Mouse (Mus musculus) frontal cortex, postnatal 10 days (tissue): Measurements from ENCODE around the gene Gm13275.
A peak's percentile ranks its signal among the peaks of the same experiment; 100 is the strongest.
"Not testable (repeated sequence)": the region's sequence is repeated elsewhere in the genome, so short reads cannot be mapped to it uniquely, and the experiment has no call there.

Experiments
- DNase-seq, 2 experiments: peaks; one replicate each; pipeline ENCODE4 v3.0.0; 2022; ENCODE audit warnings: low spot score in 2 of 2, mixed read lengths in 1 of 2

The Gm13275 gene

DNA sequence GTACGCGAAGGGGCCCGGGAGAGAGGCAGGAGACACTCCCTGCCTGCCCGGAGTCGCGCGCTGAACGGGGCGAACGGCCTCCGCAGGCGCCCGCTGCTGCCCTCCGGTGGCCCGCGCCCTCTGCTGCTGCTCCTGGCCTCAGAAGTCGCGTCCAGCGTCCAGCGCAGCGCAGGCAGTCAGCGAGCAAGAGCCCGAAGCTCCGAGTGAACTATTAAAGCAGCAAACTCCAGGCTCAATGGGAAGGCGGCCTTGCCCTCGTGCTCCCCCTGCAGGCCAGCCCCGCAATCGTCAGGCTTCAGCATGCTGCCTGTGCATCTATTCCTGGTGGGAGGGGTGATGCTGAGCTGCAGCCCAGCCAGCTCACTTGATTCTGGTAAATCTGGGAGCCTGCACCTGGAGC is 2.8 kb downstream of the Gm13275 start, which contains the start of gene Gm13279:
TSS of gene Gm13279 (plus strand) at position 301 of the 400 bp plus-strand sequence.
- DNase-seq, result not testable (repeated sequence)

GRCm38 (mm10) chr4:88799365-88799764 is 5.1 kb downstream of the Gm13275 start, which contains the start of gene Gm13285:
TSS of gene Gm13285 (plus strand) at chr4:88799665.
- DNase-seq, result not testable (repeated sequence)

DNA sequence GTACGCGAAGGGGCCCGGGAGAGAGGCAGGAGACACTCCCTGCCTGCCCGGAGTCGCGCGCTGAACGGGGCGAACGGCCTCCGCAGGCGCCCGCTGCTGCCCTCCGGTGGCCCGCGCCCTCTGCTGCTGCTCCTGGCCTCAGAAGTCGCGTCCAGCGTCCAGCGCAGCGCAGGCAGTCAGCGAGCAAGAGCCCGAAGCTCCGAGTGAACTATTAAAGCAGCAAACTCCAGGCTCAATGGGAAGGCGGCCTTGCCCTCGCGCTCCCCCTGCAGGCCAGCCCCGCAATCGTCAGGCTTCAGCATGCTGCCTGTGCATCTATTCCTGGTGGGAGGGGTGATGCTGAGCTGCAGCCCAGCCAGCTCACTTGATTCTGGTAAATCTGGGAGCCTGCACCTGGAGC is 8.7 kb downstream of the Gm13275 start, which contains the start of gene Gm13287:
TSS of gene Gm13287 (plus strand) at position 301 of the 400 bp plus-strand sequence.
- DNase-seq, result not testable (repeated sequence)

GRCm38 (mm10) chr4:88805231-88805630 is 10.9 kb downstream of the Gm13275 start, which contains the start of gene Gm13288:
TSS of gene Gm13288 (plus strand) at chr4:88805531.
- DNase-seq, result not testable (repeated sequence)

- DNase-seq, result not testable (repeated sequence)
These were observed 11.5 kb downstream of the Gm13275 start for GRCm38 (mm10) chr4:88805761-88806160.

- no peak for DNase-seq
These were observed 21.6 kb downstream of the Gm13275 start, which contains the start of gene Ifna7 for GRCm38 (mm10) chr4:88815928-88816327. TSS of gene Ifna7 (plus strand) at chr4:88816228.

GRCm38 (mm10) chr4:88819659-88820058 is 25.4 kb downstream of the Gm13275 start, which contains the start of gene Ifna11:
TSS of gene Ifna11 (plus strand) at chr4:88819959.
- DNase-seq, result no peak

- DNase-seq, result no peak
These were observed 28.7 kb downstream of the Gm13275 start for GRCm38 (mm10) chr4:88822995-88823394.

DNA sequence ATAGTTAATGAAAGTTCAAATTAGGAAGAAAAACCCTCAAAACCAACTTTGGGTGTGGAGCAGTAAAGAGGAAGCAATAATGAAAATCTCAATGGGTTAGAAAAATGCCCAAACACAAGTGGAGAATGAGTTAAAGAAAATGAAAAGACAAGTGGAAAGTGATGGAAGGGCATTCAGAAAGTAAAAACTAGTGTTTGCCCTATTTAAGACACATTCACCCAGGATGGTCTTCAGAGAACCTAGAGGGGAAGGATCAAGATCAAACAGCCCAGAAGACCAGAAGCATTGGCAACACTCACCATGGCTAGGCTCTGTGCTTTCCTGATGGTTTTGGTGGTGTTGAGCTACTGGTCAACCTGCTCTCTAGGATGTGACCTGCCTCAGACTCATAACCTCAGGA is 32.8 kb downstream of the Gm13275 start, which contains the start of gene Ifna6:
TSS of gene Ifna6 (plus strand) at position 301 of the 400 bp plus-strand sequence.
- not testable (repeated sequence) for DNase-seq

GRCm38 (mm10) chr4:88830523-88830922 is 36.2 kb downstream of the Gm13275 start:
- DNase-seq, result peak in 1 of 2 experiments; percentile 18

DNA sequence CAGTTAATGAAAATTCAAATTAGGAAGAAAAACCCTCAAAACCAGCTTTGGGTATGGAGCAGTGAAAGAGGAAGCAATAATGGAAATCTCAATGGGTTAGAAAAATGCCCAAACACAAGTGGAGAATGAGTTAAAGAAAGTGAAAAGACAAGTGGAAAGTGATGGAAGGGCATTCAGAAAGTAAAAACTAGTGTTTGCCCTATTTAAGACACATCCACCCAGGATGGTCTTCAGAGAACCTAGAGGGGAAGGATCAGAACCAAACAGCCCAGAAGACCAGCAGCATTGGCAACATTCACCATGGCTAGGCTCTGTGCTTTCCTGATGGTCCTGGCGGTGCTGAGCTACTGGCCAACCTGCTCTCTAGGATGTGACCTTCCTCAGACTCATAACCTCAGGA is 40.9 kb downstream of the Gm13275 start, which contains the start of gene Ifna5:
TSS of gene Ifna5 (plus strand) at position 301 of the 400 bp plus-strand sequence.
- not testable (repeated sequence) for DNase-seq

GRCm38 (mm10) chr4:88838828-88839227 is 44.5 kb downstream of the Gm13275 start:
- no peak for DNase-seq

DNA sequence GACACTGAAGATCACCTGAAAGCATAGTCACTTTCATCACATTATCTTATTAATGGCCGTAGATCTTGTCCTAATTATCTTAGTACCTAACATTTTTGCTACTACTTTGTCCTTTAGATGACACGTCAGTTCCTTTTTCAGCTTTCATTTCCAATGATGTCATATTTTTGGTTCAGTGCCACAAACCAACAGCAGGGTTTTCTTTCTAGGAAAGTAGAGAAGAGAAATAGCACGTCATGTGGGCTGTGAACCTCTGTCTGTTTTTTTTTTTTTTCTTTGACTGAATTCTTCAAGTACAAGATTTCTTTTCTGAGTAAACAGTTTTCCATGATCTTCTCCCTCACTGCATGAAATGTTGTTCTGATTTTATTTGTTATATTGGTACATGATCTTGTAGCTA is 45.8 kb downstream of the Gm13275 start:
- DNase-seq, result no peak

DNA sequence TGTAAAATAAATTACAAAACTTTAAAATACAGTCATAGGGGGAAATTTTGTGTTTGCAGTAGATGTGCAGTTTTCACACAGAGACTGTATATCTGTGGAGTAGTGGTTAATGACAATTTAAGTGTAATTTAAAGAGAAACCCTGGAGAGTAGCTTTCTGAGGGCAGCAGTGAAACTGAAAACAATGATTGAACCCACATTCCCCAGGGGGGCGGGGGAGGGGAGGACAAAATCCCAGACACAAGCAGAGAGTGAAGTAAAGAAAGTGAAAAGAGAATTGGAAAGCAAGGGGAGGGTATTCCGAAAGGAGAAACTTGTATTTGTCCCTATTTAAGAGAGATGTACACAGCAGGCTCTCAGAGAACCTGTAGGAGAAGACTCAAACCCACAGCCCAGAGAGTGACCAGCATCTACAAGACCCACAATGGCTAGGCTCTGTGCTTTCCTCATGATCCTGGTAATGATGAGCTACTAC is 47.2 kb downstream of the Gm13275 start, which contains the start of gene Ifna4:
TSS of gene Ifna4 (plus strand) at position 424 of the 474 bp plus-strand sequence.
- DNase-seq, result no peak
